Mouse (Mus musculus) left cerebral cortex, adult 2 months (tissue): ENCODE measurements around the gene Zfp781. TPM values are rescaled to one million over a fixed set of nuclear protein-coding genes. Genes with fewer than 3 reads are reported as not detected.
"Not testable (repeated sequence)": the region's sequence is repeated elsewhere in the genome, so short reads cannot be mapped to it uniquely, and the experiment has no call there.

Source experiments
- DNase-seq, 2 experiments: peaks; one replicate each; pipeline ENCODE4 v3.0.0; 2021 to 2022; ENCODE audit warnings: low spot score in 2 of 2, mixed read lengths in 1 of 2; ENCODE audit errors: extremely low spot score in 1 of 2
- H3K27ac ChIP-seq: fragments of 200-600 bp; 2 replicates; pipeline ENCODE4 v1.8.1; 2022
- H3K4me3 ChIP-seq: fragments of 200-600 bp; 2 replicates; pipeline ENCODE4 v1.8.1; 2022
- intact Hi-C: fragments of 180-260 bp; cut with DNase I; formaldehyde crosslinking; loops from one replicate; pipeline ENCODE4 v1.15.1; 2025
- long read RNA-seq, 2 experiments: library from polyadenylated mRNA; stranded (forward); transcript quantifications; one replicate each; pipeline ENCODE4 v2.0.0; 2021; ENCODE audit warnings: borderline mapping rate in 2 of 2
- total RNA-seq, 2 experiments: library from RNA; stranded (reverse); gene quantifications; 2 replicates each; pipeline ENCODE4 v1.2.3; 2021

Gene Zfp781
- total RNA-seq = 1 to 10 TPM; 4.0 to 5.3 TPM
- long read RNA-seq, experiment 1 = 0 reads
- long read RNA-seq, experiment 2, partial matches to known transcripts = 0 of 4 reads
- long read RNA-seq, experiment 2, other reads (novel, unspliced or antisense) = 4 of 4 reads

- DNase-seq, H3K27ac ChIP-seq, intact Hi-C loops, H3K4me3 ChIP-seq: not testable (repeated sequence)
Observed at GRCm38 (mm10) chr10:81929842-81930743, at the start of gene Zfp781. TSS of gene Zfp781 (minus strand) at chr10:81930480.

GRCm38 (mm10) chr10:81978365-81979003 lies 48.2 kb upstream of the Zfp781 start:
- peak in 1 of 2 experiments; percentile 14 for DNase-seq
- intact Hi-C loops, H3K27ac ChIP-seq, H3K4me3 ChIP-seq: not testable (repeated sequence)

GRCm38 (mm10) chr10:81930744-81931118 lies 451 bp upstream of the Zfp781 start:
- intact Hi-C loops, DNase-seq, H3K27ac ChIP-seq, H3K4me3 ChIP-seq: not testable (repeated sequence)

GRCm38 (mm10) chr10:81863409-81864407 lies 66.6 kb downstream of the Zfp781 start, which contains the start of gene Gm32687:
TSS of gene Gm32687 (plus strand) at chr10:81863934.
- not testable (repeated sequence) for H3K4me3 ChIP-seq

More at GRCm38 (mm10) chr10:81863409-81864407, 66.6 kb downstream of the Zfp781 start, which contains the start of gene Gm32687:
- H3K27ac ChIP-seq, intact Hi-C loops: not testable (repeated sequence)
- DNase-seq = peak; percentile 5 to 7

Other genes starting within 250 kb of the Zfp781 start
- gene Zfp433, start 225.7 kb downstream of the Zfp781 start, total RNA-seq = 10 to 100 TPM in 1 of 2 experiments, 1 to 10 TPM in 1; 8.7 to 10.5 TPM
- 10 to 100 TPM; 10.5 to 11.3 TPM for gene Gm3055, start 159.3 kb downstream of the Zfp781 start, total RNA-seq
- gene Gm4767, start 118.3 kb downstream of the Zfp781 start, total RNA-seq = 1 to 10 TPM; 2.9 to 3.0 TPM
- gene Gm32687, start 66.5 kb downstream of the Zfp781 start, total RNA-seq = 1 to 10 TPM; 3.2 to 3.7 TPM
- 10 to 100 TPM; 10.7 to 11.5 TPM for gene Zfp873, start 117.6 kb upstream of the Zfp781 start, total RNA-seq
- 1 to 10 TPM; 7.4 to 8.8 TPM for gene BC024063, start 152.9 kb upstream of the Zfp781 start, total RNA-seq
- gene AU041133, start 197.5 kb upstream of the Zfp781 start, total RNA-seq = 10 to 100 TPM in 1 of 2 experiments, 1 to 10 TPM in 1; 8.0 to 10.1 TPM